Mouse (Mus musculus) spleen, adult 2 months (tissue): ENCODE results near the gene Cul4a. TPM values are rescaled to one million over a fixed set of nuclear protein-coding genes. Genes with fewer than 3 reads are reported as not detected.

Experiments
- DNase-seq, 2 experiments: peaks; one replicate each; pipeline versions ENCODE4 v3.0.0 to v3.0.0-alpha.2; 2012 to 2021; ENCODE audit warnings: low spot score in 2 of 2, low read depth in 1 of 2
- H3K27ac ChIP-seq: fragments of 200-500 bp; 2 replicates; pipeline ENCODE4 v1.5.1; 2012; ENCODE audit warnings: low read length, inconsistent platforms; ENCODE audit not compliant: insufficient read depth
- H3K27me3 ChIP-seq: fragments of 200-500 bp; 2 replicates; pipeline ENCODE4 v1.6.1; 2012; ENCODE audit warnings: mild to moderate bottlenecking, moderate library complexity, low read length, inconsistent platforms; ENCODE audit not compliant: control insufficient read depth, insufficient read depth
- H3K36me3 ChIP-seq: fragments of 200-500 bp; 2 replicates; pipeline ENCODE4 v1.6.1; 2012; ENCODE audit warnings: mild to moderate bottlenecking, low read length, inconsistent platforms; ENCODE audit not compliant: control insufficient read depth, insufficient read depth
- H3K4me1 ChIP-seq: fragments of 200-500 bp; 2 replicates; pipeline ENCODE4 v1.6.1; 2011; ENCODE audit warnings: inconsistent platforms; ENCODE audit not compliant: control insufficient read depth, insufficient read depth, insufficient read length
- H3K4me3 ChIP-seq: fragments of 200-500 bp; 2 replicates; pipeline ENCODE4 v1.5.1; 2011; ENCODE audit warnings: mild to moderate bottlenecking, inconsistent platforms; ENCODE audit not compliant: insufficient read depth, insufficient read length; ENCODE audit errors: extremely low read depth
- CTCF ChIP-seq: fragments of 200-500 bp; IDR thresholded peaks from 2 replicates; pipeline ENCODE4 v1.5.1; 2011; ENCODE audit warnings: mild to moderate bottlenecking, inconsistent platforms; ENCODE audit not compliant: insufficient read depth, insufficient read length, insufficient replicate concordance; ENCODE audit errors: extremely low read depth
- POLR2A ChIP-seq: fragments of 200-500 bp; IDR thresholded peaks from 2 replicates; pipeline ENCODE4 v1.6.1; 2011; ENCODE audit warnings: low read depth, low read length, inconsistent platforms
- WGBS: fragments of 180-500 bp; shearing (Covaris S2); methylation state at CpG from one replicate; pipeline ENCODE4 v1.1.7; 2018; 5-methylcytosine and 5-hydroxymethylcytosine counted together
- polyA plus RNA-seq: library from polyadenylated mRNA; depleted of rRNA; stranded (reverse); fragments of >200 nt; gene quantifications from 2 replicates; pipeline ENCODE4 v1.2.3, GENCODE M21; 2012; rRNA removed

The Cul4a gene
- polyA plus RNA-seq, 1 experiment = 31.6 TPM

GRCm38 (mm10) chr8:13188052-13188555, 82.7 kb downstream of the Cul4a start:
- DNase-seq = no peak
- H3K36me3 ChIP-seq = no peaks in the 10 kb centered on the region
- no peaks in the 10 kb centered on the region for H3K27me3 ChIP-seq
- no peaks in the 10 kb centered on the region for H3K4me1 ChIP-seq
- TF ChIP-seq CTCF (no peak), POLR2A (no peak)
- no peak overlapping the region for H3K27ac ChIP-seq
- 93% methylated on average over 13 of the region's 13 CpGs for WGBS
- H3K4me3 ChIP-seq = no peak overlapping the region

DNA sequence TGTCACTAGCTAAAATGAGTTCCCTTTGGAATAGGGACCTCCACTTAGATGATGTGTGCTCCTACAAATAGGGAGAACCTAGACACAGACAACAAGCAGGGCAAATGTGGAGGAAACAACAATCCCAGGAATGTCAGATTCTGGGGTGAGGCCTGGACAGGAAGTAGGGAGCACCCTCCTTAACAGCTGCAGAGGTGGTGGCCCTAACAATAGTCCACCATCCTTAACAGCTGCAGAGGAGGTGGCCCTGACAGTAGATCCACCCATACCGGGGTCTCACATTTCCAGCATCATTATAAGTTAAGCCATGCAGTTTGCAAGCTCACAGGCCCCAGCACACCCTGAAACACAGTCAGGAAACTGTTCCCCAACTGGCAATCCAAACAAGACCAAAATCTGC, 83.4 kb downstream of the Cul4a start:
- H3K36me3 ChIP-seq = no peaks in the 10 kb centered on the region

GRCm38 (mm10) chr8:13190235-13190634, 84.8 kb downstream of the Cul4a start:
- no peaks in the 10 kb centered on the region for H3K27me3 ChIP-seq
- WGBS = 89% methylated on average over 8 of the region's 8 CpGs
- H3K36me3 ChIP-seq = no peaks in the 10 kb centered on the region
- no peak overlapping the region for H3K27ac ChIP-seq
- no peaks in the 10 kb centered on the region for H3K4me1 ChIP-seq
- DNase-seq = no peak
- no peak overlapping the region for H3K4me3 ChIP-seq
- TF ChIP-seq CTCF (no peak), POLR2A (no peak)

More for the DNA sequence above, 83.4 kb downstream of the Cul4a start:
- no peak overlapping the region for H3K27ac ChIP-seq
- H3K4me1 ChIP-seq = no peaks in the 10 kb centered on the region
- no peak for DNase-seq
- no peak overlapping the region for H3K4me3 ChIP-seq
- TF ChIP-seq CTCF (no peak), POLR2A (no peak)
- WGBS = 86% methylated on average over 1 of the region's 1 CpGs
- no peaks in the 10 kb centered on the region for H3K27me3 ChIP-seq

GRCm38 (mm10) chr8:13194818-13195217, 89.4 kb downstream of the Cul4a start:
- Histone ChIP-seq H3K27ac (no peak overlapping the region), H3K27me3 (peaks cover 4% of the 10 kb centered on the region), H3K4me1 (no peaks in the 10 kb centered on the region), H3K36me3 (no peaks in the 10 kb centered on the region), H3K4me3 (no peak overlapping the region)
- TF ChIP-seq CTCF (no peak), POLR2A (no peak)
- 78% methylated on average over 10 of the region's 10 CpGs for whole genome bisulfite sequencing
- no peak for DNase-seq

DNA sequence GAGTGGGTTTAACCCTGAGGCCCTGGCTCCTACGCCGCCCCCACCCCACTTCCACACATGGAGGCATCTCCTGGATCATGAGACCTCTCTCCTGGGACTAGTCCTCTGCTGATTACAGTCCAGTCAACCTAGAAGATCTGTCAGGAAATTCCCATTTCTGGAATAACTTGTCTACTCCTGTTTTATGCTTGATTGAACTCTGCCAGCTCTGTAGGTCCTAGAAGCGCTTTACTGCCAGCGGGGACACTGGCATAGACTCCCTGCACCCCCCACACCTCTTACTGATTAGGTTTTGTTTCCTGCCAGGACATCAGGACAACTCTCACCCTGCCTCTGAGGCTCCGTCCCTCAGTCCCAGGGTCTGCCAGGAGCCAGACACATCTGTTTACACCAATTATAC, 92.1 kb downstream of the Cul4a start:
- no peak for DNase-seq
- H3K36me3 ChIP-seq = no peaks in the 10 kb centered on the region
- TF ChIP-seq POLR2A (no peak), CTCF (no peak)
- 89% methylated on average over 5 of the region's 5 CpGs for WGBS
- H3K27me3 ChIP-seq = peaks cover 13% of the 10 kb centered on the region
- no peak overlapping the region for H3K4me3 ChIP-seq
- no peaks in the 10 kb centered on the region; the same call in none of the 2 replicates for H3K4me1 ChIP-seq
- H3K27ac ChIP-seq = no peak overlapping the region

Other genes with a start within 250 kb of the Cul4a start
- gene Mcf2l, start 231.8 kb upstream of the Cul4a start, polyA plus RNA-seq = 2.7 and 2.9 TPM in 2 replicates
- gene F7, start 79.6 kb upstream of the Cul4a start, polyA plus RNA-seq = 0.27 and 0.48 TPM in 2 replicates
- gene F10, start 68.3 kb upstream of the Cul4a start, polyA plus RNA-seq = 2.5 and 2.7 TPM in 2 replicates
- gene Proz, start 44.7 kb upstream of the Cul4a start, polyA plus RNA-seq = 0.08 and 0.11 TPM in 2 replicates
- gene Pcid2, start 162 bp upstream of the Cul4a start, polyA plus RNA-seq = 18.2 TPM in 2 replicates
- 234 and 318 TPM in 2 replicates for gene Lamp1, start 53.5 kb downstream of the Cul4a start, polyA plus RNA-seq
- gene Grtp1, start 95.0 kb downstream of the Cul4a start, polyA plus RNA-seq = 1.1 and 1.6 TPM in 2 replicates
- 0.18 TPM in 1 of 2 replicates, not detected in the other for gene Adprhl1, start 148.5 kb downstream of the Cul4a start, polyA plus RNA-seq
- gene Dcun1d2, start 182.5 kb downstream of the Cul4a start, polyA plus RNA-seq = 13.2 and 13.3 TPM in 2 replicates
- gene Tmco3, start 182.6 kb downstream of the Cul4a start, polyA plus RNA-seq = 10.5 and 12.0 TPM in 2 replicates
- 22.8 and 24.1 TPM in 2 replicates for gene Tfdp1, start 233.1 kb downstream of the Cul4a start, polyA plus RNA-seq